Mouse (Mus musculus) limb, embryonic 14.5 days (tissue): ENCODE results near the gene Pdia3. TPM values are rescaled to one million over a fixed set of nuclear protein-coding genes. Genes with fewer than 3 reads are reported as not detected.
A peak's percentile ranks its signal among the peaks of the same experiment; 100 is the strongest.
"Not testable (repeated sequence)": the region's sequence is repeated elsewhere in the genome, so short reads cannot be mapped to it uniquely, and the experiment has no call there.

ENCODE experiments used
- ATAC-seq: fragments of 200-750 bp; cut with Nextera tagmentation; 2 replicates; pipeline ENCODE4 v1.8.0; 2017; ENCODE audit warnings: low read depth, moderate number of reproducible peaks, moderate TSS enrichment; ENCODE audit not compliant: low FRiP score
- DNase-seq: peaks from one replicate; pipeline ENCODE4 v3.0.0-alpha.2; 2015; ENCODE audit warnings: low spot score
- H3K27ac ChIP-seq: fragments of 300-500 bp; sonication (generic); replicated peaks from 2 replicates; pipeline ENCODE4 v1.5.1; 2014; ENCODE audit warnings: low read depth, mild to moderate bottlenecking, low read length, moderate library complexity, mixed read lengths
- H3K27me3 ChIP-seq: fragments of 300-500 bp; sonication (generic); 2 replicates; pipeline ENCODE4 v1.6.1; 2014; ENCODE audit warnings: low read length, mixed read lengths; ENCODE audit not compliant: control insufficient read depth, insufficient read depth
- H3K36me3 ChIP-seq: fragments of 300-500 bp; sonication (generic); 2 replicates; pipeline ENCODE4 v1.6.1; 2014; ENCODE audit warnings: mild to moderate bottlenecking, low read length, moderate library complexity, mixed read lengths; ENCODE audit not compliant: control insufficient read depth, insufficient read depth
- H3K4me1 ChIP-seq: fragments of 300-500 bp; sonication (generic); 2 replicates; pipeline ENCODE4 v1.6.1; 2014; ENCODE audit warnings: antibody characterized with exemption, low read length, mixed read lengths; ENCODE audit not compliant: control insufficient read depth, insufficient read depth
- H3K4me2 ChIP-seq: fragments of 300-500 bp; sonication (generic); replicated peaks from 2 replicates; pipeline ENCODE4 v1.6.1; 2014; ENCODE audit warnings: low read depth, mild to moderate bottlenecking, low read length, moderate library complexity; ENCODE audit not compliant: severe bottlenecking
- H3K4me3 ChIP-seq: fragments of 300-500 bp; sonication (generic); replicated peaks from 2 replicates; pipeline ENCODE4 v1.5.1; 2014; ENCODE audit warnings: low read length
- H3K9ac ChIP-seq: fragments of 300-500 bp; sonication (generic); 2 replicates; pipeline ENCODE4 v1.6.1; 2014; ENCODE audit warnings: mild to moderate bottlenecking, low read depth, low read length, moderate library complexity; ENCODE audit not compliant: severe bottlenecking
- H3K9me3 ChIP-seq: fragments of 300-500 bp; sonication (generic); 2 replicates; pipeline ENCODE4 v1.6.1; 2016; ENCODE audit warnings: low read length; ENCODE audit not compliant: control insufficient read depth
- POLR2A ChIP-seq: fragments of 200-500 bp; IDR thresholded peaks from 2 replicates; pipeline ENCODE4 v1.8.0; 2012; ENCODE audit warnings: inconsistent platforms, mild to moderate bottlenecking, moderate library complexity, borderline replicate concordance; ENCODE audit not compliant: insufficient read depth, insufficient read length; ENCODE audit errors: extremely low read depth
- WGBS: fragments of 180-500 bp; shearing (Covaris S2); extraction: QIAGEN DNeasy Blood & Tissue Kit; methylation state at CpG from one replicate; pipeline ENCODE4 v1.1.7; 2014; 5-methylcytosine and 5-hydroxymethylcytosine counted together
- polyA plus RNA-seq, 2 experiments: library from polyadenylated mRNA; depleted of rRNA in 1 of 2; stranded (reverse) in 1 of 2; unstranded in 1 of 2; fragments of >200 nt; fragmentation: Nextera tagmentation in 1 of 2; extraction: Ambion mirVana in 1 of 2; gene quantifications; 2 replicates each; pipeline versions ENCODE4 v1.2.1 to v1.2.3; 2012 to 2014

Pdia3 gene
- polyA plus RNA-seq (2012; rRNA removed) (395 and 416 TPM in 2 replicates), polyA plus RNA-seq (2014; fragmentation: Nextera tagmentation; extraction: Ambion mirVana) (523 and 526 TPM in 2 replicates)

DNA sequence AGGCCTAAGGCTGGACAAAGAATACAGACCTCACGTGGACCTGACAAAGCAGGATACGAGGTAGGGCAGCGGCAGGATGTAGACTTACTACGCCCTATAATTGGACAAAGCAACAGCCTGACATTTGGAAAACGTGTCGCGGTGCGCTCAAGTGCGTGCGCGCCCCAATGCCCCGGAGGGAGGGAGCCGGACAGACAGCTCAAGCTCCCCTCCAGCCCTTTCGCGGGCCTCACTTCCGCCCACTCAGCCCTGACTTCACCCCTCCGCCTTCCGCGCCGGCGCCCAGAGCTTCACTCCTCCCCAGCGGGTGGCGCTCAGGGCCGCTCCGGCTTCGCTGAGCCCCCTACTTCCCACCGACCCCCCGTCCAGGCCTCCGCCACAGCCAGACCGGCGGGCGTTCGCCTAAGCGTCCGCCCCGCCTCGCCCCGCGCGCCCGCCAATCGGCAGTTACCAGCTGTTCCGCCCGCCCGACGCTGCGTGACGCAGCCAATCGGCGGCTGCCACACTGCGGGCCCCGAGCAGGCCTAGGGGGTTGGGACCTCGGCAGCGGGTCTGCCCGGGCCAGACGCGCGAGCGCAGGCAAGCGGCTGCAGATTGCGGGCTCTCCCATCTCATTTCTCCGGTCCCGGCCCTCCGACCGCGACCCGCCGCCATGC, at the start of gene Pdia3, which contains the start of gene Catsper2:
Gene Pdia3, plus strand, starts transcription at position 389 of the 656 bp plus-strand sequence.
Gene Catsper2, minus strand, starts transcription at position 406 of the 656 bp plus-strand sequence.
- TF ChIP-seq POLR2A: peak; percentile 88; the same call in 1 of the 2 replicates
- no peaks in the 10 kb centered on the region for H3K27me3 ChIP-seq
- no peaks in the 10 kb centered on the region for H3K9me3 ChIP-seq
- under 1% methylated on average over 40 of the region's 68 CpGs for WGBS
- peaks cover 26% of the 10 kb centered on the region for H3K36me3 ChIP-seq
- peak; percentile 98 for ATAC-seq
- H3K4me1 ChIP-seq: peaks cover 18% of the 10 kb centered on the region
- H3K9ac ChIP-seq: peak within 1 kb of the TSS; percentile 97
- H3K4me2 ChIP-seq: peak within 1 kb of the TSS; percentile 74
- H3K4me3 ChIP-seq: peak within 1 kb of the TSS; percentile 66
- H3K27ac ChIP-seq: peak within 1 kb of the TSS; percentile 97
- peak; percentile 97 for DNase-seq

DNA sequence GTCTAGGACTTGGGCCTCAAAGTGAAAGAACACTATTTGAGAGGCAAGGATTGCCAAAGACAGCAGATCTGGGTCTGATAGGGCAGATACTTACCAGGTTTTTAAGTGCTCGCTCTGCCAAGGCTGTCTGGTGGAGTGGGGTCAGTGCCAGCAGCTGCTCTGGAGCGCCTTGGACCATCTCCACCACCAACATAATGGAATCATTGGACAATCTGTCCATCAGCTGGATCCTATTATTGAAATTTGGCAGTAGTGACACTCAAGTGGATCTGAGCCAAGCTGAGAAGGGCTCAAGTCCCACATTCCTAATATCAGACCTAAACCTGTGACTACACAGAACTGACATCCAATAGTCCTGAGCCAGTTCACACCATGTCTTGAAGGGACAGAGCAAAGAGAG, 44.7 kb upstream of the Pdia3 start:
- no peak overlapping the region for H3K27ac ChIP-seq
- DNase-seq: peak; percentile 14
- 72% methylated on average over 2 of the region's 2 CpGs for WGBS
- no peak overlapping the region for H3K4me3 ChIP-seq
- no peaks in the 10 kb centered on the region for H3K9me3 ChIP-seq
- H3K27me3 ChIP-seq: no peaks in the 10 kb centered on the region
- no peak for ATAC-seq
- H3K9ac ChIP-seq: no peak overlapping the region
- H3K4me2 ChIP-seq: no peak overlapping the region
- no peaks in the 10 kb centered on the region for H3K4me1 ChIP-seq
- no peaks in the 10 kb centered on the region for H3K36me3 ChIP-seq
- TF ChIP-seq POLR2A: no peak

DNA sequence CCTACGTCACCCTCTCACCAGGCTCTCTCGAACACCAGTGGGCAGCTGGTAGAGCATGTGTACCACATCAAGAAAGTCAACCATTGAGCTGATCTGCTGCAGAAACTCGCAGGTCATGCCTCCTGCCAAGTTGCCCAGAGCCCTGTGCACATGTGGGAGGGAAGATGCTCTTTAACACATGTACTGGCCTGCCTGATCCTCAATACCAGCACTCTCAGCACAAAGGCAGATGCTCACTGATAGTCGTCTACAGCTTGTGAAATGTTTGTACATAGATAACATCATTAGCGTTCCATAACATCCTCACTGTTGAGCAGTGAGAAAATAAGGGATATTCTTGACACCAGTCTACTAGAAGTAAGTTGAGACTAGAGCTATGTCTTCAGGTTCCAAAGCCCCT, 42.7 kb upstream of the Pdia3 start:
- no peak overlapping the region for H3K4me3 ChIP-seq
- WGBS: 81% methylated on average over 5 of the region's 5 CpGs
- H3K27ac ChIP-seq: no peak overlapping the region
- no peaks in the 10 kb centered on the region for H3K9me3 ChIP-seq
- TF ChIP-seq POLR2A: no peak
- H3K27me3 ChIP-seq: no peaks in the 10 kb centered on the region
- no peak overlapping the region for H3K4me2 ChIP-seq
- no peak overlapping the region for H3K9ac ChIP-seq
- no peaks in the 10 kb centered on the region for H3K36me3 ChIP-seq
- DNase-seq (no peak), ATAC-seq (no peak)
- H3K4me1 ChIP-seq: no peaks in the 10 kb centered on the region

DNA sequence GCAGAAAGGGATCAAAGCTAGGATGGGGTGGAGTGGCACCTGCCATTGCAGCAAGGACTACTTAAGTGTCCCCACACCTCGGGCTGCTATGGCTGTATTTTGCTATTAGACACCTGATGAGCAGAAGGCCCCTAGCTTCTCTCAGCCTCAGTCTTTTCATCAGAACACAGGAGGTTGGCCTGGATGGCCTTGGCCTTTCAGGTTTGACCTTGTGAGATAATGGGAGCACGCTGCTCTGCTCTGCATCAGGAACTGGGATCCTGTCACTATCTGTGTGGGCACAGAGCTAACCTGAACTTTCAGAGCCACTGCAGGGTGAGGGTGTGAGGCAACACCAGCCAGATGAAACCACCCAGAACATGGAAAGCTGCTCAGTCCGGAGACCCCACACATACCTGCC, 41.3 kb upstream of the Pdia3 start:
- ATAC-seq: no peak
- 76% methylated on average over 3 of the region's 3 CpGs for WGBS
- TF ChIP-seq POLR2A: no peak

DNA sequence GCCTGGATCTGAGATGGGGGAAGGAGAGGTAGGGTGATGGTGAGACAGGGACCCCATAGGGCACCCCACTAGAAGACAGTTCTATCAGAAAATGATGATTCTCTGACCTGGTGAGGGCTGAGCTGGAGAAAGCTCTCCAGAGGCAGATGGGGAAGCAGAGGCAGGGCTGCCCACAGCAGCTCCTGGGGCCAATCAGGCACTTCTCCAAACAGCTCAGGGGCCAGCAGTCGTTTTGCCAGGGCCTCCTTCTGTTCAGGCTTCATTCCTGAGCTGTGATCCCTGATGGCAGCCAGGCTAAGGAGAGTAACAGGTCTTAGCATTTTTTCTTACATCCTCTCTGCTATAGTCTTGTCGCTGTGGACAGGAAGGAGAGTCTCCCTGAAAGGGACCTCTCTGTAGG, 38.8 kb upstream of the Pdia3 start:
- Histone ChIP-seq H3K4me1 (no peaks in the 10 kb centered on the region), H3K9ac (no peak overlapping the region), H3K4me2 (no peak overlapping the region), H3K36me3 (no peaks in the 10 kb centered on the region), H3K9me3 (no peaks in the 10 kb centered on the region), H3K4me3 (no peak overlapping the region), H3K27ac (no peak overlapping the region), H3K27me3 (no peaks in the 10 kb centered on the region)
- ATAC-seq (no peak), DNase-seq (no peak)
- WGBS: 44% methylated on average over 2 of the region's 2 CpGs
- TF ChIP-seq POLR2A: no peak

More for the DNA sequence above, 41.3 kb upstream of the Pdia3 start:
- H3K4me3 ChIP-seq: no peak overlapping the region
- no peak overlapping the region for H3K27ac ChIP-seq
- H3K4me1 ChIP-seq: no peaks in the 10 kb centered on the region
- no peaks in the 10 kb centered on the region for H3K36me3 ChIP-seq
- no peak overlapping the region for H3K9ac ChIP-seq
- no peak overlapping the region for H3K4me2 ChIP-seq
- no peaks in the 10 kb centered on the region for H3K9me3 ChIP-seq
- no peak for DNase-seq
- H3K27me3 ChIP-seq: no peaks in the 10 kb centered on the region

DNA sequence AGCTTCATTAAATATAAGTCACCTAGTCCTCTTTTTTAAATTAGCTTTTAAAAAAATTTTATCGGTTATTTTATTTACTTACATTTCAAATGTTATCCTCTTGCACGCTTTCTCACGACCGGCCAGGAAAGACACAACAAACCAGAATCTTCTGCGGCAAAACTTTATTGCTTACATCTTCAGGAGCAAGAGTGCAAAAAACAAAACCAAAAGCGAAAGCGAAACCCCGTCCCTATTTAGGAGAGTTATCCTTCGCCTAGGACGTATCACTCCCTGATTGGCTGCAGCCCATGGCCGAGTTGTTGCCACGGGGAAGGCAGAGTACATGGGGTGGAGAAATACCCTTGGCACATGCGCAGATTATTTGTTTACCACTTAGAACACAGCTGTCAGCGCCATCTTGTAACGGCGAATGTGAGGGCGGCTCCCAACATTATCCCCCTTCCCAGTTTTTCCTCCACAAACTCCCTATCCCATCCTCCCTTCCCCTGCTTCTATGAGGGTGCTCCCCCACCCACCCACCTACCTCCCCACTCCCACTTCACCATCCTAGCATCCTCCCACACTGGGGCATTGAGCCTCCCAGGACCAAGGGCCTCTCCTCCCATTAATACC, 26.5 kb upstream of the Pdia3 start, which contains the start of gene Strc:
Gene Strc, minus strand, starts transcription at position 208 of the 615 bp plus-strand sequence.
- not testable (repeated sequence) for H3K36me3 ChIP-seq, H3K4me1 ChIP-seq, ATAC-seq, H3K9ac ChIP-seq, H3K4me3 ChIP-seq, H3K4me2 ChIP-seq, DNase-seq, H3K27me3 ChIP-seq, H3K9me3 ChIP-seq, H3K27ac ChIP-seq
- 91% methylated on average over 14 of the region's 17 CpGs for WGBS
